Mouse (Mus musculus): ENCODE data around the gene Gm6803. TPM values are rescaled to one million over a fixed set of nuclear protein-coding genes. Genes with fewer than 3 reads are reported as not detected.
"Not testable (repeated sequence)": the region's sequence is repeated elsewhere in the genome, so short reads cannot be mapped to it uniquely, and the experiment has no call there.

The Gm6803 gene
- polyA plus RNA-seq (2014; fragmentation: Nextera tagmentation; extraction: Ambion mirVana) = not detected in 2 replicates

GRCm38 (mm10) chr12:88018671-88019070 lies at the start of gene Gm6803:
Gene Gm6803, minus strand, starts transcription at chr12:88018771.
- H3K36me3 ChIP-seq (ENCODE audit: control insufficient read depth, insufficient read depth, low read length); DNase-seq (ENCODE audit: low spot score); ATAC-seq (ENCODE audit: insufficient read depth, low FRiP score, low TSS enrichment); H3K27me3 ChIP-seq (ENCODE audit: control insufficient read depth, insufficient read depth, low read length); H3K4me1 ChIP-seq (ENCODE audit: control insufficient read depth, insufficient read depth, low read length); H3K4me3 ChIP-seq (ENCODE audit: low read depth, low read length); H3K9me3 ChIP-seq (ENCODE audit: control insufficient read depth, low read length); H3K27ac ChIP-seq (ENCODE audit: low read depth, low read length); H3K4me2 ChIP-seq (ENCODE audit: low read depth); H3K9ac ChIP-seq (ENCODE audit: low read length): not testable (repeated sequence)
- WGBS = 69% methylated on average over 1 of the region's 2 CpGs

DNA sequence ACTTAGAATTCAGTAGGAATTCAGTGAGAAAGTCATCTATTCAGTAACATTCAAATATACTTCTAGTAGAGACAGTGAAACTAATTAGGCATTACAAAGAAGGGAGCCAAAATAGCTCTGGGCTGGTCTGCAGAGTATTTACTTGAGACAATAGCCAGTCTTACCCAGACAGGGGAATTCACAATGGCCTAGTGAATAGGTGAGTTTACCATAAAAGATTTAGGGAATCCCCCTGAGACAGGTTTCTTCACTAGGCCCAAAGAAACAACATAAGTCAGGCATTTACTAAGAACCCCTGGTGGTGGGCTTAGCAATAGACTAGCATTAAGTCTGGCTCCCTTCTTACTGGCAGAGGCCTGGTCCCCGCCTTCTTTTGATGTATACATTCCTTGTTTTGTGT lies 26.7 kb upstream of the Gm6803 start:
- not testable (repeated sequence) for H3K36me3 ChIP-seq (ENCODE audit: control insufficient read depth, insufficient read depth, low read length); DNase-seq (ENCODE audit: low spot score); ATAC-seq (ENCODE audit: insufficient read depth, low FRiP score, low TSS enrichment); H3K27me3 ChIP-seq (ENCODE audit: control insufficient read depth, insufficient read depth, low read length); H3K4me1 ChIP-seq (ENCODE audit: control insufficient read depth, insufficient read depth, low read length); H3K4me2 ChIP-seq (ENCODE audit: low read depth); H3K9ac ChIP-seq (ENCODE audit: low read length); H3K9me3 ChIP-seq (ENCODE audit: control insufficient read depth, low read length); H3K4me3 ChIP-seq (ENCODE audit: low read depth, low read length); H3K27ac ChIP-seq (ENCODE audit: low read depth, low read length)
- WGBS = 76% methylated on average over 1 of the region's 1 CpGs

DNA sequence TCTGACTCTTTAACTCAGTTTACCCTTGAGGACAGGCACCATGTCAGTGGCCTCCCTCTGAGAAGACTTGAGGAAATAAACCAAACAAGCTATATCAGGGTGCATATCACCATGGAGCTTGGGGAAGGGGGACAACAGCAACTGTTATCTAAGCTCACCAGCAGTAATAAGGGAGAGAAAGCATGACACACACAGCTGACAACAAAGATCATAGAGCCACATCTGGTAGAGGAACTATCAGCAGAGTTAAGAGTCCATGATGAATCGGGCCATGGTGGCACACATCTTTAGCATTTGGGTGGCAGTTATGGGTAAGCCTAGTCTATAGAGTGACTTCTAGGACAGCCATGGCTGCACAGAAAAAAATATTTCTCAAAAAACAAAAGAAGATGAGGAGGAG lies 21.1 kb upstream of the Gm6803 start:
- not testable (repeated sequence) for H3K4me3 ChIP-seq (ENCODE audit: low read depth, low read length); DNase-seq (ENCODE audit: low spot score); ATAC-seq (ENCODE audit: insufficient read depth, low FRiP score, low TSS enrichment); H3K36me3 ChIP-seq (ENCODE audit: control insufficient read depth, insufficient read depth, low read length); H3K4me2 ChIP-seq (ENCODE audit: low read depth); H3K27me3 ChIP-seq (ENCODE audit: control insufficient read depth, insufficient read depth, low read length); H3K9ac ChIP-seq (ENCODE audit: low read length); H3K9me3 ChIP-seq (ENCODE audit: control insufficient read depth, low read length); H3K27ac ChIP-seq (ENCODE audit: low read depth, low read length); H3K4me1 ChIP-seq (ENCODE audit: control insufficient read depth, insufficient read depth, low read length)
- 91% methylated on average over 1 of the region's 1 CpGs for WGBS

GRCm38 (mm10) chr12:88039062-88039461 lies 20.5 kb upstream of the Gm6803 start:
- not testable (repeated sequence) for H3K27me3 ChIP-seq (ENCODE audit: control insufficient read depth, insufficient read depth, low read length); H3K9me3 ChIP-seq (ENCODE audit: control insufficient read depth, low read length); H3K4me3 ChIP-seq (ENCODE audit: low read depth, low read length); ATAC-seq (ENCODE audit: insufficient read depth, low FRiP score, low TSS enrichment); H3K36me3 ChIP-seq (ENCODE audit: control insufficient read depth, insufficient read depth, low read length); H3K4me2 ChIP-seq (ENCODE audit: low read depth); DNase-seq (ENCODE audit: low spot score); H3K4me1 ChIP-seq (ENCODE audit: control insufficient read depth, insufficient read depth, low read length); H3K9ac ChIP-seq (ENCODE audit: low read length); H3K27ac ChIP-seq (ENCODE audit: low read depth, low read length)

DNA sequence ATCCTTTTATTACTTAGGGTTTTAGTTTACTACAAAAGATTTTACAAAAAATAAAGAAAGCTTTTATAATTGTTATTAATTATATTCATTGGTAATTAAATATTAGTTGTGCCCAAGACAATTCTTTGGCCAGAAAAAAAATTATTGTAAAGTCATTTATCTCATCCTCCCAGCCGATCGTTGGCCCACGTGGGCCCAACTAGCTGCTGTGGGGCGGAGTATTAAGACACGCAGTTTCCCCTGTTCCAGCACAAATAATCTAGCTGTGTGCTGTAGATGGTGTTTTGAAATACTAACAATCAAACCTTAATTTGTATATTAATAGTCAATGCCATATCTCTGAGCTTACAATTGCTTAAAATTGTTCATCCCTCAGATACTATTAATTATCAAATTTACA lies 13.7 kb upstream of the Gm6803 start:
- not testable (repeated sequence) for H3K4me2 ChIP-seq (ENCODE audit: low read depth); H3K4me1 ChIP-seq (ENCODE audit: control insufficient read depth, insufficient read depth, low read length); H3K27ac ChIP-seq (ENCODE audit: low read depth, low read length); H3K9me3 ChIP-seq (ENCODE audit: control insufficient read depth, low read length); H3K27me3 ChIP-seq (ENCODE audit: control insufficient read depth, insufficient read depth, low read length); H3K4me3 ChIP-seq (ENCODE audit: low read depth, low read length); H3K9ac ChIP-seq (ENCODE audit: low read length); DNase-seq (ENCODE audit: low spot score); ATAC-seq (ENCODE audit: insufficient read depth, low FRiP score, low TSS enrichment); H3K36me3 ChIP-seq (ENCODE audit: control insufficient read depth, insufficient read depth, low read length)
- 95% methylated on average over 5 of the region's 5 CpGs for WGBS

GRCm38 (mm10) chr12:88026704-88027103 lies 8.1 kb upstream of the Gm6803 start, which contains the start of gene Gm2056:
Gene Gm2056, plus strand, starts transcription at chr12:88027004.
- not testable (repeated sequence) for H3K36me3 ChIP-seq (ENCODE audit: control insufficient read depth, insufficient read depth, low read length); ATAC-seq (ENCODE audit: insufficient read depth, low FRiP score, low TSS enrichment); H3K4me1 ChIP-seq (ENCODE audit: control insufficient read depth, insufficient read depth, low read length); H3K4me3 ChIP-seq (ENCODE audit: low read depth, low read length); H3K27ac ChIP-seq (ENCODE audit: low read depth, low read length); H3K9ac ChIP-seq (ENCODE audit: low read length); H3K27me3 ChIP-seq (ENCODE audit: control insufficient read depth, insufficient read depth, low read length); H3K4me2 ChIP-seq (ENCODE audit: low read depth); H3K9me3 ChIP-seq (ENCODE audit: control insufficient read depth, low read length); DNase-seq (ENCODE audit: low spot score)
- 89% methylated on average over 1 of the region's 1 CpGs for WGBS

DNA sequence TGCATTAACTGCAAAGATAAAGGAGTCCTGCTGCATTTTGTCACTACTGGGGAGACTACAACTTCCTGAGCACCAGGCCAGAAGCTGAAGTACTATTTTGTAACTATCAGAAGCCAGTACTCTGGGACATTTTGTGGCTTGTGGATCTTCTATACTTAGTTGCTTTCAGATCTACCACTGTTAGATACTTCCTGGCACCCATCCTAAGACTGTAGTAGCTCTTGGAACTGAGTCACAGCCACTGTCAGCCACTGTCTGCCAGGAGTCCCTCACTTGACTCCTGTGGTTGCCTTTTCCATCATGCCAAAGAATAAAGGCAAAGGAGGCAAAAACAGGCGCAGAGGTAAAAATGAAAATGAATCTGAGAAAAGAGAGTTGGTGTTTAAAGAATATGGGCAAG lies 7.0 kb downstream of the Gm6803 start, which contains the start of gene Gm2075:
TSS of gene Gm2075 (plus strand) at position 301 of the 400 bp plus-strand sequence.
- not testable (repeated sequence) for H3K4me2 ChIP-seq (ENCODE audit: low read depth); DNase-seq (ENCODE audit: low spot score); H3K36me3 ChIP-seq (ENCODE audit: control insufficient read depth, insufficient read depth, low read length); H3K9ac ChIP-seq (ENCODE audit: low read length); ATAC-seq (ENCODE audit: insufficient read depth, low FRiP score, low TSS enrichment); H3K9me3 ChIP-seq (ENCODE audit: control insufficient read depth, low read length); H3K4me3 ChIP-seq (ENCODE audit: low read depth, low read length); H3K4me1 ChIP-seq (ENCODE audit: control insufficient read depth, insufficient read depth, low read length); H3K27ac ChIP-seq (ENCODE audit: low read depth, low read length); H3K27me3 ChIP-seq (ENCODE audit: control insufficient read depth, insufficient read depth, low read length)
- no CpG with 5 or more reads among the region's 1 CpGs for WGBS

DNA sequence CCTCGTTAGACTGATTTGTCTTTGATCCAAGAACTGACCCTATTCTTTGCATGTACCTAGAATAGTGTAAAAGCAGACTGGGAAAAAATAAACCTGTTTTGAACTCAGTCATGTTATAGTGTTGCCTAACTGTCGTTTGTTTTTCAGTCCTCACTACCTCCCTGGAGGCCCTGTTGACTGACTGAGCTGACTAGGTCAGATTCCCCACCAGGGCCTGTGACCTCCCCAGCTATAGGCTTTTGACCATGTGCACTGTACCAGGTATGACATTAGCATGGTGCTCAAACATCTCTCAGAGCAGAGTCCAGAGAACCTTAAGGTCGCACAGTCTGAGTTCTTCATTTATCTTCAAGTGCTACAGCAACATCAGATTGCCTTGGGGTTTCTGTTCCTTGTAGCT lies 14.5 kb downstream of the Gm6803 start:
- not testable (repeated sequence) for H3K4me1 ChIP-seq (ENCODE audit: control insufficient read depth, insufficient read depth, low read length); ATAC-seq (ENCODE audit: insufficient read depth, low FRiP score, low TSS enrichment); H3K9me3 ChIP-seq (ENCODE audit: control insufficient read depth, low read length); DNase-seq (ENCODE audit: low spot score); H3K9ac ChIP-seq (ENCODE audit: low read length); H3K27ac ChIP-seq (ENCODE audit: low read depth, low read length); H3K4me2 ChIP-seq (ENCODE audit: low read depth); H3K27me3 ChIP-seq (ENCODE audit: control insufficient read depth, insufficient read depth, low read length); H3K36me3 ChIP-seq (ENCODE audit: control insufficient read depth, insufficient read depth, low read length); H3K4me3 ChIP-seq (ENCODE audit: low read depth, low read length)
- 75% methylated on average over 3 of the region's 3 CpGs for WGBS

GRCm38 (mm10) chr12:87984000-87984399 lies 34.6 kb downstream of the Gm6803 start:
- not testable (repeated sequence) for H3K36me3 ChIP-seq (ENCODE audit: control insufficient read depth, insufficient read depth, low read length); H3K4me1 ChIP-seq (ENCODE audit: control insufficient read depth, insufficient read depth, low read length); H3K9me3 ChIP-seq (ENCODE audit: control insufficient read depth, low read length); DNase-seq (ENCODE audit: low spot score); H3K27me3 ChIP-seq (ENCODE audit: control insufficient read depth, insufficient read depth, low read length); H3K9ac ChIP-seq (ENCODE audit: low read length); H3K4me3 ChIP-seq (ENCODE audit: low read depth, low read length); H3K27ac ChIP-seq (ENCODE audit: low read depth, low read length); ATAC-seq (ENCODE audit: insufficient read depth, low FRiP score, low TSS enrichment); H3K4me2 ChIP-seq (ENCODE audit: low read depth)

Measured in neural tube, embryonic 11.5 days (tissue).